Mouse (Mus musculus) midbrain, embryonic 11.5 days (tissue): ENCODE measurements around the gene Car14. TPM values are rescaled to one million over a fixed set of nuclear protein-coding genes. Genes with fewer than 3 reads are reported as not detected.
A peak's percentile ranks its signal among the peaks of the same experiment; 100 is the strongest.
"Not testable (repeated sequence)": the region's sequence is repeated elsewhere in the genome, so short reads cannot be mapped to it uniquely, and the experiment has no call there.

Experiments
- ATAC-seq: fragments of 200-750 bp; cut with Nextera tagmentation; 2 replicates; pipeline ENCODE4 v1.8.0; 2017; ENCODE audit warnings: moderate TSS enrichment, moderate library complexity; ENCODE audit not compliant: low FRiP score
- DNase-seq: peaks from one replicate; pipeline ENCODE4 v3.0.0; 2015; ENCODE audit warnings: low spot score; ENCODE audit errors: missing footprints
- H3K27ac ChIP-seq: fragments of 300-500 bp; sonication (generic); 2 replicates; pipeline ENCODE4 v1.5.1; 2014; ENCODE audit warnings: low read depth, low read length
- H3K27me3 ChIP-seq: fragments of 300-500 bp; sonication (generic); 2 replicates; pipeline ENCODE4 v1.6.1; 2014; ENCODE audit warnings: mild to moderate bottlenecking, low read length, moderate library complexity, mixed read lengths; ENCODE audit not compliant: control insufficient read depth, insufficient read depth
- H3K36me3 ChIP-seq: fragments of 300-500 bp; sonication (generic); 2 replicates; pipeline ENCODE4 v1.6.1; 2014; ENCODE audit warnings: mild to moderate bottlenecking, low read length, moderate library complexity, mixed read lengths; ENCODE audit not compliant: control insufficient read depth, insufficient read depth
- H3K4me1 ChIP-seq: fragments of 300-500 bp; sonication (generic); 2 replicates; pipeline ENCODE4 v1.6.1; 2014; ENCODE audit warnings: low read length; ENCODE audit not compliant: control insufficient read depth, insufficient read depth
- H3K4me2 ChIP-seq: fragments of 300-500 bp; sonication (generic); 2 replicates; pipeline ENCODE4 v1.6.1; 2014; ENCODE audit warnings: mild to moderate bottlenecking, moderate library complexity
- H3K4me3 ChIP-seq: fragments of 300-500 bp; sonication (generic); 2 replicates; pipeline ENCODE4 v1.5.1; 2014; ENCODE audit warnings: low read depth, low read length
- H3K9ac ChIP-seq: fragments of 300-500 bp; sonication (generic); 2 replicates; pipeline ENCODE4 v1.6.1; 2014; ENCODE audit warnings: low read length
- H3K9me3 ChIP-seq: fragments of 300-500 bp; sonication (generic); 2 replicates; pipeline ENCODE4 v1.6.1; 2016; ENCODE audit warnings: low read length; ENCODE audit not compliant: control insufficient read depth
- WGBS: fragments of 180-500 bp; shearing (Covaris S2); extraction: QIAGEN DNeasy Blood & Tissue Kit; methylation state at CpG from one replicate; pipeline ENCODE4 v1.1.7; 2014; 5-methylcytosine and 5-hydroxymethylcytosine counted together
- polyA plus RNA-seq: library from polyadenylated mRNA; unstranded; fragments of >200 nt; fragmentation: Nextera tagmentation; extraction: Ambion mirVana; gene quantifications from 2 replicates; pipeline ENCODE4 v1.2.1, GENCODE M21; 2014

The Car14 gene
- polyA plus RNA-seq, 1 experiment from 2014 or later, result 33.4 TPM

GRCm38 (mm10) chr3:95899800-95900524, 4.5 kb downstream of the Car14 start:
- ATAC-seq (no peak), DNase-seq (no peak)
- H3K4me2 ChIP-seq, result no peak overlapping the region
- no peaks in the 10 kb centered on the region for H3K9me3 ChIP-seq
- H3K9ac ChIP-seq, result no peak overlapping the region
- H3K36me3 ChIP-seq, result no peaks in the 10 kb centered on the region
- peaks cover 20% of the 10 kb centered on the region for H3K4me1 ChIP-seq
- H3K27ac ChIP-seq, result no peak overlapping the region
- no peak overlapping the region for H3K4me3 ChIP-seq
- whole genome bisulfite sequencing, result 75% methylated on average over 13 of the region's 13 CpGs
- H3K27me3 ChIP-seq, result no peaks in the 10 kb centered on the region

- not testable (repeated sequence) for H3K27me3 ChIP-seq, H3K9ac ChIP-seq, H3K4me2 ChIP-seq, H3K9me3 ChIP-seq, H3K27ac ChIP-seq, H3K36me3 ChIP-seq, ATAC-seq, H3K4me3 ChIP-seq, DNase-seq
- peaks cover 12% of the 10 kb centered on the region for H3K4me1 ChIP-seq
- WGBS, result 88% methylated on average over 7 of the region's 7 CpGs
Measured at GRCm38 (mm10) chr3:95895501-95895900, 9.0 kb downstream of the Car14 start.

GRCm38 (mm10) chr3:95894317-95895160, 10.0 kb downstream of the Car14 start:
- WGBS, result 23% methylated on average over 16 of the region's 16 CpGs
- DNase-seq, result peak; percentile 90
- H3K9me3 ChIP-seq, result no peaks in the 10 kb centered on the region
- H3K4me3 ChIP-seq, result peak overlapping the region; percentile 68
- H3K4me1 ChIP-seq, result peaks cover 12% of the 10 kb centered on the region
- no peak for ATAC-seq
- H3K9ac ChIP-seq, result peak overlapping the region; percentile 82
- peak overlapping the region; percentile 91 for H3K4me2 ChIP-seq
- no peaks in the 10 kb centered on the region for H3K36me3 ChIP-seq
- H3K27me3 ChIP-seq, result no peaks in the 10 kb centered on the region
- no peak overlapping the region for H3K27ac ChIP-seq

GRCm38 (mm10) chr3:95893606-95894316, 10.7 kb downstream of the Car14 start, which contains the start of gene Aph1a:
Gene Aph1a (plus strand): TSS chr3:95893969.
- under 1% methylated on average over 24 of the region's 43 CpGs for WGBS
- H3K36me3 ChIP-seq, H3K9me3 ChIP-seq, H3K27me3 ChIP-seq: not testable (repeated sequence)
- peak within 1 kb of the TSS; percentile 68 for H3K4me3 ChIP-seq
- H3K9ac ChIP-seq, result peak within 1 kb of the TSS; percentile 82
- ATAC-seq (peak; percentile 99), DNase-seq (peak; percentile 98)
- peak within 1 kb of the TSS; percentile 91 for H3K4me2 ChIP-seq
- peak within 1 kb of the TSS; percentile 21; the same call in 1 of the 2 replicates for H3K27ac ChIP-seq
- H3K4me1 ChIP-seq, result peaks cover 12% of the 10 kb centered on the region

- H3K9ac ChIP-seq, result peak overlapping the region; percentile 64
- no peaks in the 10 kb centered on the region for H3K27me3 ChIP-seq
- peak overlapping the region; percentile 21; the same call in 1 of the 2 replicates for H3K27ac ChIP-seq
- H3K4me1 ChIP-seq, result peaks cover 12% of the 10 kb centered on the region
- peak overlapping the region; percentile 68; the same call in 1 of the 2 replicates for H3K4me3 ChIP-seq
- no peaks in the 10 kb centered on the region for H3K9me3 ChIP-seq
- H3K4me2 ChIP-seq, result peak overlapping the region; percentile 49
- 25% methylated on average over 7 of the region's 7 CpGs for WGBS
- no peaks in the 10 kb centered on the region for H3K36me3 ChIP-seq
- DNase-seq, result no peak
- 0 out of 2 replicates have a peak, but pooled peaks have one; percentile 0 for ATAC-seq
Measured at GRCm38 (mm10) chr3:95893126-95893525, 11.4 kb downstream of the Car14 start.

GRCm38 (mm10) chr3:95892066-95893052, 12.1 kb downstream of the Car14 start:
- DNase-seq, result no peak
- H3K9me3 ChIP-seq, result no peaks in the 10 kb centered on the region
- WGBS, result 41% methylated on average over 11 of the region's 11 CpGs
- no peak overlapping the region for H3K9ac ChIP-seq
- peaks cover 12% of the 10 kb centered on the region for H3K4me1 ChIP-seq
- 0 out of 2 replicates have a peak overlapping the region, but pooled peaks have one; percentile 49 for H3K4me2 ChIP-seq
- no peak for ATAC-seq
- no peak overlapping the region for H3K4me3 ChIP-seq
- no peaks in the 10 kb centered on the region for H3K36me3 ChIP-seq
- H3K27ac ChIP-seq, result no peak overlapping the region; the same call in 1 of the 2 replicates
- H3K27me3 ChIP-seq, result no peaks in the 10 kb centered on the region

- peaks cover 12% of the 10 kb centered on the region for H3K4me1 ChIP-seq
- H3K9ac ChIP-seq, result peak within 1 kb of the TSS; percentile 36; the same call in 1 of the 2 replicates
- WGBS, result 27% methylated on average over 12 of the region's 12 CpGs
- no peaks in the 10 kb centered on the region for H3K9me3 ChIP-seq
- H3K27me3 ChIP-seq, result no peaks in the 10 kb centered on the region
- ATAC-seq (no peak), DNase-seq (peak; percentile 85)
- no peak within 1 kb of the TSS for H3K4me2 ChIP-seq
- no peaks in the 10 kb centered on the region for H3K36me3 ChIP-seq
- H3K4me3 ChIP-seq, result no peak within 1 kb of the TSS
- no peak within 1 kb of the TSS; the same call in 1 of the 2 replicates for H3K27ac ChIP-seq
Measured at GRCm38 (mm10) chr3:95891211-95892065, 13.1 kb downstream of the Car14 start, which contains the start of gene BC028528. Gene BC028528 (minus strand): TSS chr3:95892005.
